Mouse (Mus musculus): ENCODE measurements around the gene Ube2h. TPM values are rescaled to one million over a fixed set of nuclear protein-coding genes. Genes with fewer than 3 reads are reported as not detected.

Gene Ube2h
- total RNA-seq, 2 experiments from 2014 or later = 230 to 407 TPM

DNA sequence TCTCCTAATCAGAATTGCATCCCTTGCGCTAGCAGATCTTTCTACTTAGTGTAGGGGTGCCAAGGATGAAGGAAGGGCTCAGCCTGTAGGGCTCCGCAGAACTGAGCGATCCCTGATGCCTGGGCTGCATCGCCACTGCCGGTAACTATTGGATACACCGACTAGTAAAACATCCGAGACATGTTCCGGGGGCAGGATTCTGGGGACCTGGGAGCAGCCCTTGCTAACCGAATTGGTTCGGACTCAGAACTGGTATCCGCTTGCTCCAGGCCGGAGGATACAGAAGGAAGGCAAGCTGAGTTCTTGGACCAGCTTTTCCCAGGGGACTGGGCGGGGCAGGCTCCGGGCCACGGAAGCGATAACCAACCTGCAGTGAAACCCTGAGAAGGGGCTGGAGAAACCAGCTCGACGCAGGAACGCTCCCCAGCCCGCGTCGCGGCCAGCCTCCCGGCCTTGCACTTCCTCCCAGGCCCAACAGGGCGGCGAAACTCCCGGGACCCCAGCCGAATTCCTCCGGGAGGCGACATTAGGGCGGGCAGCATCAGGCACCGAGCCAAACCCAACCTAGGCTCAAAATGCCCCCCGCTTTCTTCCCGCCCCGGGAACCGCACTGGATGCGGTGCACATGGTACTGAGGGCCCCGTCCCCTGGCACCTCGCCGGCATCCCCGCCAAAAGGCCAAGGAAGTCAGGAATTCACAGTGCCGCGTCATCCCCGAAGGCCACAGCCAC lies 131.4 kb downstream of the Ube2h start:
- 0 out of 2 replicates have a peak, but pooled peaks have one; percentile 11 for ATAC-seq (replicated peaks; ENCODE audit: low FRiP score, poor library complexity, severe bottlenecking)

DNA sequence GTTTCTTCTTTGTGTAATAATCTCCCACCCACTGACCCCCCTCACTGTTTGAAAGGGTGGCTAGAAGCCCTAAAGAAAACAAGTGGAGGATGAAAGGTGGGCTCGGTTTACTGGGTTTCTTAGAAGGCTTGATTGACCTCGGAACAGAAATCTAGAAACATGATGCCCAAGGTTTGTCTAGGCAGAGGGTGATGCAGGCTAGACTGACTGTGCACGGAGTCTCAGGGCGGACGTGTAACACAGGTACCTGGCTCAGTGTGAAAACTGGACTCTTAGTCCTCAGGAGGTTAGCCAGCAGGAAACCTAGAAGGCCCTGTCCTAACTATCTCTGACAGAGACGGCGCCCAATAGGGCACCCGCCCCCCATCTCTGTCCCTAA lies 131.9 kb downstream of the Ube2h start:
- no peak for ATAC-seq (replicated peaks; ENCODE audit: low FRiP score, poor library complexity, severe bottlenecking)

- ATAC-seq (replicated peaks; ENCODE audit: low FRiP score, poor library complexity, severe bottlenecking) = no peak
These were observed 132.4 kb downstream of the Ube2h start for GRCm38 (mm10) chr6:30171967-30172366.

DNA sequence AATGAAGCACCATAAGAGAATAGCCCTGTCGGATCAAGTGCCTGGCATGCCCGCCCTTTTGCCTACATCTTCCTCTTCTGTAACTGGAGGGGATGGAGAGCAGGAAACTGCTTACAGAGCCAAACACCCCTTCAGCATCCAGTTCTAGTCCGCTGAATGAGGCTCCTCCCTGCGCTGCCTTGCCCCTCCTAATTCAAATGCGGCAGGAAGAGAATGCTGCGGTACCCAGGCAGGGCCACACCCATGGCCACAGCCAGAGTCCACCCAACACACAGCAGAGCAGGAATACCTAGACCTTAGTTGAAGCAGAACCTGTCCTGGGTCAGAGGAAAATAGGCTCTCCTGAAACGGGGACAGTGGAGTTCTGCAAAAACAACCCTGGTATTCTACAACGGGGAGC lies 133.1 kb downstream of the Ube2h start:
- ATAC-seq (replicated peaks; ENCODE audit: low FRiP score, poor library complexity, severe bottlenecking) = no peak

- ATAC-seq (replicated peaks; ENCODE audit: low FRiP score, poor library complexity, severe bottlenecking) = no peak
These were observed 135.2 kb downstream of the Ube2h start for GRCm38 (mm10) chr6:30169148-30169547.

DNA sequence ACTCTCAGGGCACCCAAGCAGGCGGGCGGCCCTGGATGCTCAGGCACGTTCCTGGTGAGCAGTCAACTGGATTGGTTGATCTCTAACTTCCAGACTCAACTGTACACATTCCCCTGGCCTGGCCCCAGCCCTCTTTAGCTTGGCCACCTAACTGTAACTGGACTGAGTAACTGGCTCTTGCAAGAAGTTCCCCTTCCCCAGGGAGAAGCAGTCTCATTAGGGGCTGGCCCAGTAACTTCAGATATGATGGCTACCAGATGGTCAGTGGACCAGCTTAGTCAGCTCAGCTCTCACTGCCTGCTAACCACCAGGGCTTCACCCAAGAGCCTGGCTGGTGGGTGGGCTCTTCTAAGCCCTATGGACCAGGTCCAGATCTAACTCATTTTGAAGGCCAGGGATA lies 136.1 kb downstream of the Ube2h start:
- no peak for ATAC-seq (replicated peaks; ENCODE audit: low FRiP score, poor library complexity, severe bottlenecking)

DNA sequence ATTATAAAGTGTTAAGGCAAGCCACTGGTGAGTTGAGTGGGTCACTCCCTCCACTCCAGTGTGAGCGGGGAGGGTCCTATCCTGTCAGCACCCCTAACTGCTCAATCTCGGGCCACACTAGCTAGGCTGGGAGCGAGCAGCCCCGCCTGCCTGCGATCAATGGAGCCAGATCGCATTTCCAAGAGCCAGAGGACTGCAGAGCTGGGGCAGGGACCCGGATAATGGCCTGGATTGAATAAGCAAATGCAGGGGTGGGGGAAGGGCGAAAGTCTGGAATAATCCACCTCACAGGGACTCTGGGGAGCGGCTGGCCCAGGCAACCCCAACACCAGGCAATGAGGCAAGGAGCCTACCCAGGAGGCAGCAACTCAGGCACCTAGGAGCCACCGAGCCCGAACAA lies 137.1 kb downstream of the Ube2h start:
- ATAC-seq (replicated peaks; ENCODE audit: low FRiP score, poor library complexity, severe bottlenecking) = no peak

DNA sequence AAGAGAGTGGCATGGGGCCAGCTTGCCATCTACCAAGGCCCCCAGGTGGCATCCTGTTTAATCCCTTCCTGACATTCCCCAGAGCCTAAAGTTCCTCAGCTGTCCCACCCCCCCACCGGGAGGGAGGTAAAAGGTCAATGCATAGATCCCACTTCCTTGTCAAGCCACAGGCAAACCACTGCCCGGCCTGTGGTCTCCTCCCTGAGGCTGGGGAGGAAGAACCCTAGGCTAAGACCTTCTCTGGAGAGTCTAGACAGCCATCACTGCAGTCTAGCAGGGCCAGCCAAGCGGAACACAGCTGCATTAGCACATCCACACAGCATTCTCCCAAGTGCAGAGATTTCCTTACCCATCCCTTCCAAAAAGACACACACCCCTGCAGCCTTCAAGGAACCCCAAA lies 138.0 kb downstream of the Ube2h start:
- ATAC-seq (replicated peaks; ENCODE audit: low FRiP score, poor library complexity, severe bottlenecking) = no peak

- ATAC-seq (replicated peaks; ENCODE audit: low FRiP score, poor library complexity, severe bottlenecking) = no peak
These were observed 142.2 kb downstream of the Ube2h start for GRCm38 (mm10) chr6:30162091-30162490.

GRCm38 (mm10) chr6:30161618-30162017 lies 142.7 kb downstream of the Ube2h start:
- no peak for ATAC-seq (replicated peaks; ENCODE audit: low FRiP score, poor library complexity, severe bottlenecking)

Other genes with a start within 250 kb of the Ube2h start
- 6.3 and 17.7 TPM in 2 replicates for gene Zc3hc1, start 86.5 kb upstream of the Ube2h start, total RNA-seq (2015; ENCODE audit: low replicate concordance)
- 5.5 and 12.5 TPM in 2 replicates for gene Zc3hc1, start 86.5 kb upstream of the Ube2h start, total RNA-seq (2017; ENCODE audit: low replicate concordance)
- gene Klhdc10, start 97.3 kb upstream of the Ube2h start, total RNA-seq (2015; ENCODE audit: low replicate concordance) = 7.5 and 7.7 TPM in 2 replicates
- gene Klhdc10, start 97.3 kb upstream of the Ube2h start, total RNA-seq (2017; ENCODE audit: low replicate concordance) = 12.1 and 18.4 TPM in 2 replicates
- 19.4 and 22.2 TPM in 2 replicates for gene Tmem209, start 205.2 kb upstream of the Ube2h start, total RNA-seq (2015; ENCODE audit: low replicate concordance)
- 15.9 and 16.3 TPM in 2 replicates for gene Tmem209, start 205.2 kb upstream of the Ube2h start, total RNA-seq (2017; ENCODE audit: low replicate concordance)
- not detected in 2 replicates for gene Ssmem1, start 205.3 kb upstream of the Ube2h start, total RNA-seq (2015; ENCODE audit: low replicate concordance)
- 1.3 TPM in 1 of 2 replicates, not detected in the other for gene Ssmem1, start 205.3 kb upstream of the Ube2h start, total RNA-seq (2017; ENCODE audit: low replicate concordance)
- gene Cpa2, start 237.0 kb upstream of the Ube2h start, total RNA-seq (2015; ENCODE audit: low replicate concordance) = not detected in 2 replicates
- gene Cpa2, start 237.0 kb upstream of the Ube2h start, total RNA-seq (2017; ENCODE audit: low replicate concordance) = not detected in 2 replicates

All from erythroblast, adult 5-6 weeks (primary cell).